Mouse (Mus musculus): ENCODE data around the gene 5330417C22Rik. TPM values are rescaled to one million over a fixed set of nuclear protein-coding genes. Genes with fewer than 3 reads are reported as not detected.

Gene 5330417C22Rik
- total RNA-seq, 2 experiments from 2014 or later, result not detected

GRCm38 (mm10) chr3:108423844-108424801 is 112.2 kb downstream of the 5330417C22Rik start:
- no peak for ATAC-seq (replicated peaks; ENCODE audit: low FRiP score, poor library complexity, severe bottlenecking)

- ATAC-seq (replicated peaks; ENCODE audit: low FRiP score, poor library complexity, severe bottlenecking), result no peak
Measured at GRCm38 (mm10) chr3:108423006-108423405, 113.3 kb downstream of the 5330417C22Rik start.

GRCm38 (mm10) chr3:108415831-108416223 is 120.5 kb downstream of the 5330417C22Rik start:
- peak; percentile 67 for ATAC-seq (replicated peaks; ENCODE audit: low FRiP score, poor library complexity, severe bottlenecking)

GRCm38 (mm10) chr3:108414857-108415830 is 121.2 kb downstream of the 5330417C22Rik start, which contains the start of gene Celsr2:
Celsr2 (minus strand) TSS chr3:108415552.
- no peak for ATAC-seq (replicated peaks; ENCODE audit: low FRiP score, poor library complexity, severe bottlenecking)

- no peak for ATAC-seq (replicated peaks; ENCODE audit: low FRiP score, poor library complexity, severe bottlenecking)
Measured at GRCm38 (mm10) chr3:108413634-108414360, 122.5 kb downstream of the 5330417C22Rik start.

- ATAC-seq (replicated peaks; ENCODE audit: low FRiP score, poor library complexity, severe bottlenecking), result no peak
Measured at GRCm38 (mm10) chr3:108411754-108412121, 124.6 kb downstream of the 5330417C22Rik start.

DNA sequence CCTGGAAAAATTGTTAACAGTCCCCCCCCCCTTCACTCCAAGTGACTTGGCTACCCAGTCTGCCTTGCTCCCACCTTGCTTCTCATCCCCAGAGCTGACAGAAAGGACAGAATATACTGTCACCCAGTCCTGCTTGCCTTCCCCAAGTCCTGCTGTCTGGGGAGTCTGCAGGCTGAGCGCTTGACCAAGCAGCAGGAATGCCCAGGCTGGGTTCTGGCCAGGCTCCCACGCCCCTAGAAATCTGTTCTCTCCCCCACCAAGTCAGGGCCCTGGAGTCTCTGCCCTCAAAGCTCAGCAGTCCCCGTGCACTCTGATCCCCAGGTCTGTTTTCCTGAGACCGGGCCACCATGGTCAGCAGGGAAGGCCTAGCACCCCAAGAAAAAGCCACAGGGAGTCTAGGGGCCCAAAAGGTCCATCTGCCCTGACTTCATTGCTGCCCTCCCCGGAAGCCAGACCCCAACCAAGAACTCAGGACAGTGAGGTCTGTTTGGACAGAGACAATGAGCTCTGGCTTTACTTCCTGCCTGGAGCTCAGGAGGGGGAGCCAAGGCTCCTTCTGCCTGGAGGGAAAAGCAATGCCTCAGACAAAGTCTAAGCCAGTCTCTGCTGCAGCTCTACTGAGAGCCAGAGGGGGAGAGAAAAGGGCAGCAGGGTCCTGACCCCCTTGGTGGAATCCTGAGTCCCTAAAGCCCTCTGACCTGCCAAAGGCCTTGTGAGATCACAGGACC is 125.1 kb downstream of the 5330417C22Rik start:
- ATAC-seq (replicated peaks; ENCODE audit: low FRiP score, poor library complexity, severe bottlenecking), result no peak

DNA sequence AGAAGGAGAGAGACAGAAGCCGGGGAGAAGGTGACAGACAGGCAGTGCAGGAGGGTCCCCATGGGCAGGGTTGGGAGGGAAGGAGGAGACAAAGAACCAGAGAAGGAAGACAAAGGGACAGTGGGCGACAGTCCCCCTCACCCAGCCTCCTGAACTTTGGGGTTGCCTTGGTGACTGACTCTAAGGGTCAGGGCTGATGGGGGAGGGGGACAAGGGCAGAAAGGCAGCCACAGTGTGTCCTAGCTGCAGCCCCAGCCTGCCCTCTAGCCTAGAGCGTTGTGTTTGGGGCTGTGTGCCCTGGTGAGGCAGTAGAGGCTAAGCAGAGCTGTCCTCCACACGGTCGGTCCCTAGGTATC is 126.0 kb downstream of the 5330417C22Rik start:
- no peak for ATAC-seq (replicated peaks; ENCODE audit: low FRiP score, poor library complexity, severe bottlenecking)

- ATAC-seq (replicated peaks; ENCODE audit: low FRiP score, poor library complexity, severe bottlenecking), result no peak
Measured at GRCm38 (mm10) chr3:108409656-108410358, 126.5 kb downstream of the 5330417C22Rik start.

- ATAC-seq (replicated peaks; ENCODE audit: low FRiP score, poor library complexity, severe bottlenecking), result no peak
Measured at GRCm38 (mm10) chr3:108408517-108409008, 127.8 kb downstream of the 5330417C22Rik start.

DNA sequence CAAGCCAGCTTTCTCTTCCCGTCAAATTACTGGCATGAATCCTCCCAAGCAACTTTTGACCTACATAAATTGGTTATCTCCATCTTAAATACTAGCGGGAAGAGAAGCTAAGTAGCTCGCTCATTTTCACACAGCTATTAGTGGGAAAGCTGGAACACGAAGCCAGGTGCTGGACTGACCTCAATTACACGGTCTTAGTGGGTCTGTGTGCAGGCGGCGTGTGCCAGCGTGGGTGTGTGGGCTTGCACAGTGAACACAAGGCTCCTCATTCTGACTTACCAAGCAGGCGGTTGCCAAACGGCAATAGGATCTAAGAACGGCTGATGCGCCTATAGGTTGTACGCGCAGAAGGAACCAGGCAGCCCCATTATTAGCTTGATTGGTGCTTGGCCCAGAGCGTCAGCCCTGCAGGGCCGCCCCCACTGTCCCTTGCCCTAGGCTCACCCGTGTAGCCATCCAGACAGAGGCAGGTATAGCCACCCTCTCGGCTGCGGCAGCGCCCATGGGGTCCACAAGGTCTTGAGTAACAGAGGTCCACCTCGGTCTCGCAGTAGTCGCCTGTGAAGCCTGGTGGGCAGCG is 129.9 kb downstream of the 5330417C22Rik start:
- ATAC-seq (replicated peaks; ENCODE audit: low FRiP score, poor library complexity, severe bottlenecking), result no peak

Other genes with a start within 250 kb of the 5330417C22Rik start
- gene Mybphl, start 171.6 kb downstream of the 5330417C22Rik start, total RNA-seq (2015; ENCODE audit: low replicate concordance), result not detected in 2 replicates
- gene Mybphl, start 171.6 kb downstream of the 5330417C22Rik start, total RNA-seq (2017; ENCODE audit: low replicate concordance), result not detected in 2 replicates
- gene Psrc1, start 152.7 kb downstream of the 5330417C22Rik start, total RNA-seq (2015; ENCODE audit: low replicate concordance), result 42.2 and 46.9 TPM in 2 replicates
- 58.9 and 59.7 TPM in 2 replicates for gene Psrc1, start 152.7 kb downstream of the 5330417C22Rik start, total RNA-seq (2017; ENCODE audit: low replicate concordance)
- 0.84 and 1.1 TPM in 2 replicates for gene Celsr2, start 121.0 kb downstream of the 5330417C22Rik start, total RNA-seq (2015; ENCODE audit: low replicate concordance)
- 1.0 TPM in 1 of 2 replicates, not detected in the other for gene Celsr2, start 121.0 kb downstream of the 5330417C22Rik start, total RNA-seq (2017; ENCODE audit: low replicate concordance)
- gene Sars, start 91.3 kb downstream of the 5330417C22Rik start, total RNA-seq (2015; ENCODE audit: low replicate concordance), result 27.4 and 30.6 TPM in 2 replicates
- gene Sars, start 91.3 kb downstream of the 5330417C22Rik start, total RNA-seq (2017; ENCODE audit: low replicate concordance), result 107 and 211 TPM in 2 replicates
- not detected in 2 replicates for gene 1700013F07Rik, start 2.4 kb downstream of the 5330417C22Rik start, total RNA-seq (2015; ENCODE audit: low replicate concordance)
- not detected in 2 replicates for gene 1700013F07Rik, start 2.4 kb downstream of the 5330417C22Rik start, total RNA-seq (2017; ENCODE audit: low replicate concordance)
- 9.7 and 13.0 TPM in 2 replicates for gene Tmem167b, start 25.9 kb upstream of the 5330417C22Rik start, total RNA-seq (2015; ENCODE audit: low replicate concordance)
- gene Tmem167b, start 25.9 kb upstream of the 5330417C22Rik start, total RNA-seq (2017; ENCODE audit: low replicate concordance), result 27.0 and 27.8 TPM in 2 replicates
- gene Taf13, start 35.2 kb upstream of the 5330417C22Rik start, total RNA-seq (2015; ENCODE audit: low replicate concordance), result 1.7 and 7.6 TPM in 2 replicates
- gene Taf13, start 35.2 kb upstream of the 5330417C22Rik start, total RNA-seq (2017; ENCODE audit: low replicate concordance), result 4.1 and 5.1 TPM in 2 replicates
- 1.3 and 2.9 TPM in 2 replicates for gene Wdr47, start 54.7 kb upstream of the 5330417C22Rik start, total RNA-seq (2015; ENCODE audit: low replicate concordance)
- gene Wdr47, start 54.7 kb upstream of the 5330417C22Rik start, total RNA-seq (2017; ENCODE audit: low replicate concordance), result 2.7 TPM in 1 of 2 replicates, not detected in the other
- 11.2 and 22.2 TPM in 2 replicates for gene Clcc1, start 117.4 kb upstream of the 5330417C22Rik start, total RNA-seq (2015; ENCODE audit: low replicate concordance)
- gene Clcc1, start 117.4 kb upstream of the 5330417C22Rik start, total RNA-seq (2017; ENCODE audit: low replicate concordance), result 57.4 and 62.3 TPM in 2 replicates
- 207 and 218 TPM in 2 replicates for gene Gpsm2, start 185.8 kb upstream of the 5330417C22Rik start, total RNA-seq (2015; ENCODE audit: low replicate concordance)
- gene Gpsm2, start 185.8 kb upstream of the 5330417C22Rik start, total RNA-seq (2017; ENCODE audit: low replicate concordance), result 236 and 282 TPM in 2 replicates
- 0.42 and 1.1 TPM in 2 replicates for gene Aknad1, start 203.1 kb upstream of the 5330417C22Rik start, total RNA-seq (2015; ENCODE audit: low replicate concordance)
- 4.7 TPM in 1 of 2 replicates, not detected in the other for gene Aknad1, start 203.1 kb upstream of the 5330417C22Rik start, total RNA-seq (2017; ENCODE audit: low replicate concordance)